ENCODE assay signal across 8 mouse cellular contexts in the genomic region with DNA sequence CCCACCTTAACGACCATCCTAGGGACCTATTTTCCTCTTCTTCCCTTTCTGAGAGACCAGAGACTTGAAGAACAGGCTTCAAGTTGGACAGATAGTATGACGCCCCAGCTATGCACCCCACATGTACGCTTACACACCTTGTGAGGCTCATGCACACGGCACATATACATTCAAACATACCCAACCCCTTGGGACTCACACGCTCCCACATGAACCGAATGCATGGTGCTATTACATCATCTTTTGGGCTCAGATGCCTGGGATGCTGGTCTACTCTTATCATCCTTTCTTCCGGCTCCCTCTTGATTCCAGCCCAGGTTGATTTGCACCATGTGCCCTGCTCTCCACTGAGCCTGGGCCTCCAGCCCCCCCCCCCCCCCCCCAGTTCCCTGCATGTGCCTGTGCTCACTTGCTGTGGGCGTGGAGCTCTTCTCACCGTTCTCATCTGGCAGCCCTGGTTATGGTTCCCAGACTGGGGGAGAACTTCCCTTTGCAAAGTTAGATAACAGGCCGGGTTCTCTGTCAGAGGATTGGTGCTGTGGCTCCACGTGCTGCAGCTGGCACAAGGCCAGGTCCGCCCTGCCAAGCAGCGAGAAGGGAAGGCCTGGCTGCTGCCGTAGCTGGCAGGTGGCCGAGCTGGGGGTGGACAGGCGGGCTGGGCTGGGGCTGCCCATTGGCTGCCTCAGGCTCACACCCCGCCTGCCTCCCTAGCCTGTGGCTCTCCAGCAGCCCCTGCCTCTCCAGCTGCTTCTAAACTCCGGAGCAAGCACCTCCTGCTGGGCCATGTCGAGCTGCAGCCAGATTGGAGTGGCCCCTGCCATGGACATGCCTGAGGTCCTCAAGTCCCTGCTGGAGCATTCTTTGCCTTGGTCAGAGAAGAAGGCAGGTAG. TPM values are rescaled to one million over a fixed set of nuclear protein-coding genes. Genes with fewer than 3 reads are reported as not detected.
DNase-seq lines count a peak whose midpoint lies in the region; ATAC-seq and TF ChIP-seq lines count a peak whose summit lies in the region.

A gene (plus strand): TSS at position 421 of the 890 bp plus-strand sequence.

- TF ChIP-seq CTCF in cortical plate, adult 2 months (IDR thresholded peaks at IDR 0.05; ENCODE audit: extremely low read depth, insufficient read depth, low read length): no peak

- no peaks in the 10 kb centered on the region for H3K9me3 ChIP-seq in megakaryocyte, embryonic 14.5 days

- peaks cover 7% of the 10 kb centered on the region for H3K36me3 ChIP-seq in megakaryocyte, embryonic 14.5 days (replicated peaks; ENCODE audit: low read length)

- peak within 1 kb of the TSS; percentile 61 for H3K4me3 ChIP-seq in cortical plate, adult 2 months (ENCODE audit: insufficient read depth, low read length)
- H3K4me3 ChIP-seq in megakaryocyte, embryonic 14.5 days (replicated peaks): peak within 1 kb of the TSS; percentile 86

- H3K27ac ChIP-seq in cortical plate, adult 2 months (ENCODE audit: insufficient read depth, low read length): peak within 1 kb of the TSS; percentile 77

- H3K27me3 ChIP-seq in megakaryocyte, embryonic 14.5 days (replicated peaks): peaks cover 5% of the 10 kb centered on the region

- peak; percentile 80 for ATAC-seq in activated CD4-positive, CD25-positive, alpha-beta regulatory T cell, adult 4 months

- peak; percentile 74; the same call in 1 of the 2 replicates for TF ChIP-seq POLR2A in cortical plate, adult 2 months (IDR thresholded peaks at IDR 0.05; ENCODE audit: extremely low read depth, insufficient read depth, low read length)

- H3K4me1 ChIP-seq in cortical plate, adult 2 months (ENCODE audit: control insufficient read depth, insufficient read depth, low read length): peaks cover 17% of the 10 kb centered on the region
- H3K4me1 ChIP-seq in megakaryocyte, embryonic 14.5 days: peaks cover 65% of the 10 kb centered on the region

- peak; percentile 99 to 100 for DNase-seq in gastrocnemius, adult 8-10 months (ENCODE audit: low spot score in 2 of 2)
- DNase-seq in hindlimb bud, embryonic 11.5 days (ENCODE audit: extremely low spot score, low read depth, low spot score): peak; percentile 16
- DNase-seq in left cerebral cortex, adult 8-10 months (ENCODE audit: low spot score in 2 of 2): peak; percentile 99 to 100
- DNase-seq in right cerebral cortex, postnatal 10 days (ENCODE audit: low spot score in 2 of 2): peak; percentile 100
- DNase-seq in urinary bladder, postnatal 25 days (ENCODE audit: low spot score): peak; percentile 100

RNA-seq across cellular contexts. Expression of the gene that starts here (rescaled TPM):
- 1 to 10 TPM; 5.2 to 7.3 TPM for polyA plus RNA-seq in activated CD4-positive, CD25-positive, alpha-beta regulatory T cell, adult 4 months (2017; shearing (Covaris generic))
- 318 and 326 TPM in 2 replicates for polyA plus RNA-seq in cortical plate, adult 2 months (2012; rRNA removed)
- 100 to 1,000 TPM; 191 to 229 (median 196) TPM for total RNA-seq in gastrocnemius, adult 8-10 months (2022)
- 100 to 1,000 TPM; 255 to 311 (median 291) TPM for total RNA-seq in left cerebral cortex, adult 8-10 months (2022)
- 6.1 and 10.8 TPM in 2 replicates for polyA plus RNA-seq in megakaryocyte, embryonic 14.5 days (2012; ENCODE audit: insufficient read depth, low replicate concordance)

Comparison
In these comparisons a context has a peak if more than half of its experiments do, and no peak if none do; other contexts are left out.
1. Peak in every context shown above with its lines: DNase-seq, ATAC-seq, H3K4me3 ChIP-seq and H3K27ac ChIP-seq.
2. RNA of the gene that starts here (polyA plus RNA-seq): 318 to 326 TPM in cortical plate, adult 2 months; 5.2 to 7.3 TPM in activated CD4-positive, CD25-positive, alpha-beta regulatory T cell, adult 4 months and 6.1 to 10.8 TPM in megakaryocyte, embryonic 14.5 days; every median in the first group is over 10 times any median in the second.
3. DNase-seq: peak in every context shown above with its lines; median percentile 100 in right cerebral cortex, postnatal 10 days; 100 in urinary bladder, postnatal 25 days; 100 in gastrocnemius, adult 8-10 months; 100 in left cerebral cortex, adult 8-10 months; 16 in hindlimb bud, embryonic 11.5 days.